Mouse (Mus musculus) gastrocnemius, postnatal 36 days (tissue): Measurements from ENCODE around the gene Gm14325. TPM values are rescaled to one million over a fixed set of nuclear protein-coding genes. Genes with fewer than 3 reads are reported as not detected.
A peak's percentile ranks its signal among the peaks of the same experiment; 100 is the strongest.
"Not testable (repeated sequence)": the region's sequence is repeated elsewhere in the genome, so short reads cannot be mapped to it uniquely, and the experiment has no call there.

Experiments used
- DNase-seq, 2 experiments: peaks; one replicate each; pipeline ENCODE4 v3.0.0; 2022
- intact Hi-C: fragments of 180-260 bp; cut with DNase I; formaldehyde crosslinking; loops from one replicate; pipeline ENCODE4 v1.15.1; 2025
- long read RNA-seq, 2 experiments: library from polyadenylated mRNA; stranded (forward); transcript quantifications; one replicate each; pipeline ENCODE4 v2.0.0; 2021
- total RNA-seq, 2 experiments: library from RNA; stranded (reverse); gene quantifications; 2 replicates each; pipeline ENCODE4 v1.2.3; 2021

The Gm14325 gene
- total RNA-seq: 10 to 100 TPM; 73.6 to 83.3 TPM
- long read RNA-seq, experiment 1, transcript Gm14325-202 (3 exons, 310 nt): major isoform, 46 of 56 reads
- long read RNA-seq, experiment 1, partial matches to known transcripts: 1 of 56 reads
- long read RNA-seq, experiment 1, other reads (novel, unspliced or antisense): 6 of 56 reads
- long read RNA-seq, experiment 2, transcript Gm14325-202 (3 exons, 310 nt): major isoform, 53 of 56 reads
- long read RNA-seq, experiment 2, partial matches to known transcripts: 0 of 56 reads
- long read RNA-seq, experiment 2, other reads (novel, unspliced or antisense): 2 of 56 reads

DNA sequence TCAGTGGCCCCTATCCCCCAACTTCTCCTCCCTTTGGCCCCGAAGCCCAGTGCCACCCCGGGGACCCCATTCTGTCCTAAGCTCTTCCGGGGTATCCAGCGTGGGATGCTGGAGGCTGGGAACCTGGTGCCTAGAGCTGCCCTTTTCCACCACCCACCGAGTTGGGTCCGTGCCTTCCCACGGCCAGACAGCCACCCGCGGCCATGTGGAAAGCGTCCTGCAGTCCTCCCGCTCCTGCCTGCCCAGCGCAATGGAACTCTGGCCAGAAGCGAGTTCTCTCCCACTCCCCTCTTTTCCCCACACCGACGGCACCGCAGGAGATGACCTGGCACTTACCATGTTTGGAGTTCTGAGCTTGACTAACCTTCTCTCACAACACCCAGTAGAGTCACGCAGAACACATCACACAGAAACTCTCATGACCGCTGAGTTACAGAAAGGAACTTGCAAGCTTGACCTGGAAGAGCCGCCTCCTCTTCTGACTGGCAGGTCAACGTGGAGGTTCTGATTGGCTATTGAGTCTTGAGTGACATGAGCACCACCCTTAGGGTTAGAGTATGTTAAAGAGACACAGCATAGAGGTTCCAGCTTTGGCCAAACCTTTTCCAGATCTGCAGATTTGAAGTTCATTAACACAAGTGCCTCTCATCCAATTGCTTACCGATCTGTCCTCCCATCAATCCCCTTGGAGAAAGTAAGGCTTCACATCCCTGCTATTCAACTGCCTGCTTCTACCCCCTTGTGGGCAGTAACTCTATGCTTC, at the start of gene Gm14325:
Gene Gm14325, minus strand, starts transcription at position 436 of the 763 bp plus-strand sequence.
- peak; percentile 47 to 50 for DNase-seq
- intact Hi-C loops: not testable (repeated sequence)

DNA sequence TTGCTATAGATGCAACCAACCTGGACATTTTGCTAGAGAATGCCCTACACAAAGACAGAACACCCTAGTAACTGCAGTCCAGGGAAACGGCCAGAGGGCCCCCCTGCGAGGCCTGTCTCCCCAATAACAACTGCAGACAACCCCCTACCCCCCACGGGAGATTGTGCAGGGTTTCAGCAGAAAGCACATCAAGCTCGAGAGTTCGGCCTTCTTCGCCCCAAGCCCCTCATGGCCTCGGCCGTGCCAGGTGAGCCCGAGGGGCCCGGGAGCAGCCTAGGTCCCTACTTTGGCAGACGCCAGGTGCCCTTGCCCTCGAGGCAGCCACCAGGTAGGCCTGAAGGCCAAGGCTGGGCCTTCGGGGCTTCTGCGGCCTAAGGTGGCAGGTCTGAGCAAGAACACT, 47.6 kb upstream of the Gm14325 start:
- intact Hi-C loops, DNase-seq: not testable (repeated sequence)

DNA sequence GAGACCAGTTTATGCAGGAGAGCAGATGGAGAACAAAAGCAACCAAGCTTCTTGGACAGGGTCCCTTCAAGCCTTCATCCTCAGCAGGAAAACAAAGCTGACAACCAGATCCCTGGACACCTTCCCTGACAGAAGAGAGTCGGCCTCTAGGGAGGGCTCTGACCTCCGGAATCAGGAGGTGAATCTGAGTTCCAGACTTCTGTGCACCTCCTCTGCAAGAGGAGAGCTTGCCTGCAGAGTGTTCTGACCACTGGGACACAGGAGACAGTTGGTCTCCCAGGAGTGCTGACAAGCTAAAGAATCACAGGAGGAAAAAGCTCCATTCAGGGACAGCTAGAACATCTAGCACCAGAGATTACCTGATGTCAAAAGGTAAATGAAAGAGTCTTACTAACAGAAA, 22.1 kb upstream of the Gm14325 start:
- intact Hi-C loops, DNase-seq: not testable (repeated sequence)

DNA sequence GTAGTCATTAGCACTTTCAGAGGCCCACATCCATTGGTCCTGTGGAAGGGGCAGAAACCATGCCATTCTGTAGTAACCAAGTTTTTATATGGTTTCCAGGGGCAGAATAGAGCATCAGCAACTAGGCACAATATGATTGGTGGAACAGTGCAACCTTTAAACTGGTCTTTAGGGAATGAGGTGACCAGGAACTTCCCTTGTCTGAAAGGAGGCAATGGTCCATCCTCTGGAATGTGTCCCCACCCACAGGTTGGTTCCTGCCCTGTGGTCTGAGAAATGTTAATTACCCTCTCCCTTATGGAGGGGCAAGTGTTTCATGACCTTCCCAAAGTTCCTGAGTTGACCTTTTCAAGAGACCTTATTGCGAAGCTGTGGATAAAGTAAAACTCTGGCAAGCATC, 3.5 kb upstream of the Gm14325 start:
- DNase-seq, intact Hi-C loops: not testable (repeated sequence)

DNA sequence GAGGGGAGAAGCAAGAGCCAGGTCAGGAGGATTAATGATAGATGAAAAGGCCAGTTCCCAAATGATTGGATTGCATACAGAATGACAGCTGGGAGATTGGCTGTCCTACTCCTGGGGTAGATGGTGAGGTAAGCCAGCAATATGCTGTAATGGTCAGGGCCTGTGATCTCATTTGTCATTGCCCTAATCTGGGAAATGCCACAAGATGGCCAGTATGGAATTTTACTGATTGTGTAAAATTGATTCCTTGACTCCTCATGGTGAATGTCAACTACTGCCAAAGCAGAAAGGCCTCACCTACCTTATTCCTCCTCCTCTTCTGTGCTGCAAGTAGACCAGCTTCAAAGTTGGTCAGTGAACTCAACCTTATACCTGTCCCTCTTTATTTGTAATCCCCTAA, 3.4 kb downstream of the Gm14325 start:
- DNase-seq, intact Hi-C loops: not testable (repeated sequence)

DNA sequence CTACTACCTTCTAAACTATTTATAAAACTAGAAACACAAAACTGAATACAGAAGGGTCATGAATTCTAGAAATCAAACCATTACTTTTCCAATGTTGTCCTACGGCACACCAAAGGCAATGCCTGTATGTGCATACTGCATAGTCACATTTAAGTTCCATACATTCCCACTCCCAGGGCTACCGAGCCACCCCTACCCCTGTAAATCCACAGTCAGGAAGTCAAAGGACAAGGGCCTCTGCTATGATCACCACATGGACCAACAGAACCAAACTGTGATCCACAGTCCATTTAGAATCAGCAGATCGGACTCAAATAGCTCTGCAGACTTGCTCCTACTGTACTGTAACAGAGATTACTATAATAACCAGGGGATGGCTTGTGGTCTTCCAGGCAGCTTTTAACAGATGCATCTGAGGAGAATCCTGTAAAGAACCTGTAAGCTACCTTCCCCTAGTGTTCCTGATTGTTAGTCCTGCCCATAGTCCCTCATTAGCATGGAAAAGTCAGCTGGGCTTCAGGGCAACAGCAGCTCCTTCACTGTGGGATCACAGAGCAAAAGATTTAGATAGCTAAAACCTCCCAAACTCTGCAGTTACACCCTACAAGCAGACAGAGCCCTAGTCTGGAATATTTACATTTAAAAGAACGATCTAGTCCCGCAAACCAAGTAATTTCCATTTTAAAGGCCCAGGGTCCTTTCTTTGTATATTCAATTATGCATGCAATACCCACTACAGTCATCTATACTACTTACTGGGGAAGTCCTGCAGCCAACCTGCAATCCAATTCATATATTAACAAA, 4.2 kb downstream of the Gm14325 start:
- intact Hi-C loops, DNase-seq: not testable (repeated sequence)

DNA sequence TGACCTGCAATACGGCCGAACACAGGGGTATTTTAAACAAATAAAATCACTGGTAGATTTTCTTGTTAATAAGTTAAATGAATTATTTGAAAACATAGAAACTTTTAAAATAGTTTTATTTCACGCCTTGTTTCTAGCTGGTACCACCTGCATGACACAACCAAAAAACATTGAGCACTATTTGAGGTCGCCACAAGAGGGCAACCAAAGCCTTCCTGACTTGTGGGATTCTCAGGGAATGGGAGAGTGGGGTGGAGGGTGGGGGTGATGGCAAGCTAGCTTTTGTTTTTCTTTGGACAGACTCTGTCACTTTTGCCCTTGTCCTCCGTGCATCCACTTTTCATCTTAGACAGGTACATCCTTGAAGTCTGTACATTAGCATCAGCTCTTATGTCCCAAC, 18.2 kb downstream of the Gm14325 start:
- DNase-seq, intact Hi-C loops: not testable (repeated sequence)

DNA sequence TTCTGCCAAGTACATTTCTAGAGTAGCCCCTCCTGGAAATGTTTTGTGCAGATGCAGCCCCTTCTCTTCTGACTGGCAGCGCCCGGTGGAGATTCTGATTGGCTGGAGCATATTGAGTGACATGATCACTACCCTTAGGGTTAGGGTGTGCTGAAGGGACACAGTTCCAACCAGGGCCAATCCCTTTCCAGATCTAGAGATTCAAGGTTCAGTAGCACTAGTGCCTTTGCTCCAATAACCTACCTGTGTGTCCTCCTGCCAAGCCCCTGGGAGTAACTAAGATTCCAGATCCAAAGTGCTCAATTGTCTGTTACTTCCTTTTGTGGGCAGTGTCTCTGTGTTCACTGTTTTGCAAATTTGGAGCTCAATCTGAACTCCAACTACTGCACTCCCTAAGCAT, 34.0 kb downstream of the Gm14325 start:
- DNase-seq, intact Hi-C loops: not testable (repeated sequence)

DNA sequence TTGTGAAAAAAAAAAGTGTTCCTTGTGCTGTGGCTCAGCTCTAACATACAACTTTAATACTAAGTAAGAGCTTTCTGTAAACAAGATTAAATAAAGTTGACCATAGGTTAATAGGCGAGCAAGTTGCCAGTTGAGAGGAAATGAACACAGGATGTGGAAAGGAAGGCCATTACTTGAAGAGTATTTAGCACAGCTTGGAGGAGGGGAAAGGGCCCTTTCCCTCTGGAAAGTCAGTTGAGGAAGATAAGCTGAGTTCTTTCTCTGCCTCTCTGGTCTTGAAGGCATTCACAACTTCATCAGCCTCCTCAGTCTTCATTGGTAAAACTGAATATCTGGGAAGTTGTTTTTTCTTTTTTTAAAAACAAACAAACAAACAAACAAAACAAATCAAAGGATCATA, 52.8 kb downstream of the Gm14325 start:
- intact Hi-C loops: not testable (repeated sequence)

More for the DNA sequence above, 52.8 kb downstream of the Gm14325 start:
- DNase-seq: not testable (repeated sequence)

Other genes with a start within 250 kb of the Gm14325 start
- 10 to 100 TPM; 19.6 to 25.9 TPM for gene Gm14322, start 81.0 kb downstream of the Gm14325 start, total RNA-seq
- gene Gm14327, start 56.8 kb upstream of the Gm14325 start, total RNA-seq: 1 to 10 TPM; 2.9 to 4.4 TPM
- under 1 TPM in 1 of 2 experiments, not detected in 1; 0.51 TPM for gene Zfp972, start 85.3 kb upstream of the Gm14325 start, total RNA-seq
- 10 to 100 TPM; 28.1 to 34.8 TPM for gene Gm14326, start 117.0 kb upstream of the Gm14325 start, total RNA-seq
- 10 to 100 TPM; 27.3 to 29.4 TPM for gene Zfp971, start 182.9 kb upstream of the Gm14325 start, total RNA-seq
- gene Zfp931, start 238.1 kb upstream of the Gm14325 start, total RNA-seq: 1 to 10 TPM; 9.0 to 9.9 TPM